Mouse (Mus musculus): Measurements from ENCODE around the gene Fam163a. TPM values are rescaled to one million over a fixed set of nuclear protein-coding genes. Genes with fewer than 3 reads are reported as not detected.

Gene Fam163a
- polyA plus RNA-seq, 1 experiment from 2014 or later = 7.8 TPM

Other genes starting within 250 kb of the Fam163a start
- 11.8 and 13.0 TPM in 2 replicates for gene Cep350, start 231.8 kb downstream of the Fam163a start, polyA plus RNA-seq (2014; fragmentation: Nextera tagmentation; extraction: Ambion mirVana)
- 124 and 136 TPM in 2 replicates for gene Tor1aip2, start 169.6 kb downstream of the Fam163a start, polyA plus RNA-seq (2014; fragmentation: Nextera tagmentation; extraction: Ambion mirVana)
- gene Tor1aip1, start 168.5 kb downstream of the Fam163a start, polyA plus RNA-seq (2014; fragmentation: Nextera tagmentation; extraction: Ambion mirVana) = 35.9 and 39.1 TPM in 2 replicates
- 0.89 and 0.93 TPM in 2 replicates for gene Tdrd5, start 98.6 kb upstream of the Fam163a start, polyA plus RNA-seq (2014; fragmentation: Nextera tagmentation; extraction: Ambion mirVana)
- gene Nphs2, start 105.7 kb upstream of the Fam163a start, polyA plus RNA-seq (2014; fragmentation: Nextera tagmentation; extraction: Ambion mirVana) = 0.05 TPM in 1 of 2 replicates, not detected in the other
- gene Gm2000, start 161.0 kb upstream of the Fam163a start, polyA plus RNA-seq (2014; fragmentation: Nextera tagmentation; extraction: Ambion mirVana) = 1,082 and 1,089 TPM in 2 replicates
- 0.12 and 0.27 TPM in 2 replicates for gene Axdnd1, start 216.1 kb upstream of the Fam163a start, polyA plus RNA-seq (2014; fragmentation: Nextera tagmentation; extraction: Ambion mirVana)

All from intestine, embryonic 14.5 days (tissue).